Mouse (Mus musculus) lung, adult 2 months (tissue): Measurements from ENCODE around the gene Yy1.

Source experiments
- CTCF ChIP-seq: fragments of 200-500 bp; IDR thresholded peaks from 2 replicates; pipeline ENCODE4 v1.5.1; 2011; ENCODE audit warnings: mild to moderate bottlenecking, low read length, control low read depth; ENCODE audit not compliant: insufficient read depth
- POLR2A ChIP-seq: fragments of 200-500 bp; IDR thresholded peaks from 2 replicates; pipeline ENCODE4 v1.6.1; 2011; ENCODE audit warnings: low read depth, mild to moderate bottlenecking, control low read depth, low read length, borderline replicate concordance; ENCODE audit errors: extremely low read depth

DNA sequence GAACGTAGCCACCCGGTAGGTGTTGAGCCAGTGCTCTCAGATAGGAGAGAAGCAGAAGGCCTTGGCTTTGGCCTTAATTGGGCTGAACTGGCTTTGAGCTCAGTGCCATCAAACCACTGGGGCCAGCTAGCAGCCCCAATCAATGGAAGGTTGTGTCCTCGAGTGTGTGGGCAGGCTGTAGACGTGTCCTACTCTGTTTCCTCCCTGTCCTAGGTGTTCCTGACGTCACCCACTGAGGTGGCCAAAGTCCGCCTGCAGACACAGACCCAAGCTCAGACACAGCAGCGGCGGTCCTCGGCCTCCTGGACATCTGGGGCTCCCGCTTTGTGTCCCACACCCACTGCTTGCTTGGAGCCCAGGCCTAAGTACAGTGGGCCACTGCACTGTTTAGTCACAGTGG is 62.3 kb downstream of the Yy1 start:
- no peak for TF ChIP-seq POLR2A
- TF ChIP-seq CTCF = no peak
